Mouse (Mus musculus): ENCODE measurements around the gene Fam173b. TPM values are rescaled to one million over a fixed set of nuclear protein-coding genes. Genes with fewer than 3 reads are reported as not detected.

The Fam173b gene
- polyA plus RNA-seq, 1 experiment from 2014 or later = 16.2 TPM

GRCm38 (mm10) chr15:31613826-31614453, 12.3 kb downstream of the Fam173b start:
- peaks cover 7% of the 10 kb centered on the region for H3K36me3 ChIP-seq (ENCODE audit: control insufficient read depth, insufficient read depth, low read length)
- H3K27ac ChIP-seq (replicated peaks; ENCODE audit: low read depth, low read length) = no peak overlapping the region
- H3K9ac ChIP-seq (ENCODE audit: low read depth, low read length) = no peak overlapping the region
- no peaks in the 10 kb centered on the region for H3K4me1 ChIP-seq (ENCODE audit: control insufficient read depth, insufficient read depth, low read length)
- no peak for DNase-seq (ENCODE audit: low spot score)
- no peaks in the 10 kb centered on the region for H3K27me3 ChIP-seq (replicated peaks; ENCODE audit: control insufficient read depth, insufficient read depth, low read length)
- no peak overlapping the region for H3K4me3 ChIP-seq (ENCODE audit: low read depth, low read length)
- no peaks in the 10 kb centered on the region for H3K9me3 ChIP-seq (ENCODE audit: control insufficient read depth, low read length)
- WGBS = 84% methylated on average over 6 of the region's 6 CpGs
- no peak overlapping the region for H3K4me2 ChIP-seq (ENCODE audit: low read depth, low read length)
- ATAC-seq (ENCODE audit: low read depth) = no peak

DNA sequence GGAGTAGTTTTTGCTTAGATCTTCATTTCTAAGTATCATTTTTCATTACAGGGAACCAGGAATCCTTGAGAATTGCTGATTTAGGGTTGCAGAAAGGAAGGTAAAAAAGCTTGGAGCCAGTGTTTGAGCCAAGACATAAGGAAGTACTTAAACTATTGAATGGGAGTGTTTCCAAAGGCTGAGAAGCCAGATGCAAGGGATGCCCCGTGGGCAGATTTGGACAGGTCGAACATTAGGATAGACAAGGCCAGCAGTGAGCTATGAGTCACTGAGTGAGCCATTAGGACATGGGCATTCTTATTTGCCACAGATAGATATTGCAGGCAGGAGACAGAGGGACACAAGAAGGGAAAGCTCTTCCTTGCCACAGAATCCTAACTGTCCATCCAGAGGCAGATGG, 13.0 kb downstream of the Fam173b start:
- H3K4me1 ChIP-seq (ENCODE audit: control insufficient read depth, insufficient read depth, low read length) = no peaks in the 10 kb centered on the region
- H3K4me2 ChIP-seq (ENCODE audit: low read depth, low read length) = no peak overlapping the region
- H3K9ac ChIP-seq (ENCODE audit: low read depth, low read length) = no peak overlapping the region
- no peak overlapping the region for H3K27ac ChIP-seq (replicated peaks; ENCODE audit: low read depth, low read length)
- no peaks in the 10 kb centered on the region for H3K27me3 ChIP-seq (replicated peaks; ENCODE audit: control insufficient read depth, insufficient read depth, low read length)
- peaks cover 12% of the 10 kb centered on the region for H3K36me3 ChIP-seq (ENCODE audit: control insufficient read depth, insufficient read depth, low read length)
- no peaks in the 10 kb centered on the region for H3K9me3 ChIP-seq (ENCODE audit: control insufficient read depth, low read length)
- peak; percentile 26 for DNase-seq (ENCODE audit: low spot score)
- no peak overlapping the region for H3K4me3 ChIP-seq (ENCODE audit: low read depth, low read length)
- 35% methylated on average over 2 of the region's 2 CpGs for WGBS
- no peak for ATAC-seq (ENCODE audit: low read depth)

- Histone ChIP-seq H3K27me3 (replicated peaks; ENCODE audit: control insufficient read depth, insufficient read depth, low read length) (no peaks in the 10 kb centered on the region), H3K36me3 (ENCODE audit: control insufficient read depth, insufficient read depth, low read length) (peaks cover 17% of the 10 kb centered on the region), H3K9me3 (ENCODE audit: control insufficient read depth, low read length) (no peaks in the 10 kb centered on the region), H3K9ac (ENCODE audit: low read depth, low read length) (no peak overlapping the region), H3K4me3 (ENCODE audit: low read depth, low read length) (no peak overlapping the region), H3K27ac (replicated peaks; ENCODE audit: low read depth, low read length) (no peak overlapping the region), H3K4me2 (ENCODE audit: low read depth, low read length) (no peak overlapping the region), H3K4me1 (ENCODE audit: control insufficient read depth, insufficient read depth, low read length) (no peaks in the 10 kb centered on the region)
- ATAC-seq (ENCODE audit: low read depth) (no peak), DNase-seq (ENCODE audit: low spot score) (no peak)
- 89% methylated on average over 9 of the region's 9 CpGs for WGBS
Measured at GRCm38 (mm10) chr15:31617261-31617660, 15.6 kb downstream of the Fam173b start.

GRCm38 (mm10) chr15:31619521-31619920, 17.9 kb downstream of the Fam173b start:
- Histone ChIP-seq H3K36me3 (ENCODE audit: control insufficient read depth, insufficient read depth, low read length) (peaks cover 23% of the 10 kb centered on the region), H3K27me3 (replicated peaks; ENCODE audit: control insufficient read depth, insufficient read depth, low read length) (no peaks in the 10 kb centered on the region), H3K4me3 (ENCODE audit: low read depth, low read length) (no peak overlapping the region), H3K9ac (ENCODE audit: low read depth, low read length) (no peak overlapping the region), H3K4me1 (ENCODE audit: control insufficient read depth, insufficient read depth, low read length) (no peaks in the 10 kb centered on the region), H3K4me2 (ENCODE audit: low read depth, low read length) (no peak overlapping the region), H3K9me3 (ENCODE audit: control insufficient read depth, low read length) (no peaks in the 10 kb centered on the region), H3K27ac (replicated peaks; ENCODE audit: low read depth, low read length) (no peak overlapping the region)
- WGBS = 87% methylated on average over 8 of the region's 8 CpGs
- DNase-seq (ENCODE audit: low spot score) = peak; percentile 66
- ATAC-seq (ENCODE audit: low read depth) = no peak

DNA sequence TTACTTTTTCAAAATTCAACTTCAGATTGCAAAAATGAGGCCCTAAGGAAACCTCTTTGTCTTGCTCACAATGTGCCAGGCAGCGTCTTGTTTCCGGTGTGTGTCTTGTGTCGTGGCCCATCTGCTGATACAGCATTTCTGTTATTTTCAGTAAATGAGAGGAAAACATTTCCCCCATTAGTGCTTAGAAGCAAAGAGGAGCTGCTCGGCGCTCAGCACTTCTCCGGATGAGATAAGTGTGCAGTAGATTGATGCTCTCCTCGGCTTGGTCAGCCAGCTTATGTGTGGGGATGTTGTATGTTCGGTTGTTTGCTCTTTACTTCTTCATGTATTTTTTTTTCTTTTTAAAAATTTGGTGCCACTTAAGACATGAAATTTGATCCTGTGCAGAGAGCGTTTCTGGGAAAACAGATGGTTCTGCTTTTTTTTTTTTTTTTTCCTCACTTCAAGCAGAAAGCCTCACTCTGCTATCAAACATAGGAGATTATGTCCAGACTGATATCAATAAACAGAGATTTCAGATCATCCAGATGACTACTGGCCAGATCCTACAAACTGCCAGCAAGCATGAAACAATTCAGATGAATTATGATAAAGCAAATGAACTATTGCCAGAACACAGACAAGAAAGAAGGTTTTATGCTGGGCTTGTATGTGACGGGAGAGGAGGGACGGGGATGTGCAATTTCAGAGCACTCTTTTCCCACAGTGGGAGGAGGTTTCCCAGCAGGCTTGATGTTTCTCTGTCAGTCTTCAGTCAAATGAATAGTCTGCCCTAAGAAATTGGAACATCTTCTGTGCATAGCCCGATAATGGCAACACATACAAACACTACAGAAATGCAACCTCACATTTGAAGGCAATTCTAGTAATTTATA, 25.9 kb downstream of the Fam173b start:
- WGBS = 27% methylated on average over 12 of the region's 12 CpGs
- Histone ChIP-seq H3K9me3 (ENCODE audit: control insufficient read depth, low read length) (no peaks in the 10 kb centered on the region), H3K27ac (replicated peaks; ENCODE audit: low read depth, low read length) (peak overlapping the region; percentile 65), H3K4me1 (ENCODE audit: control insufficient read depth, insufficient read depth, low read length) (peaks cover 4% of the 10 kb centered on the region), H3K27me3 (replicated peaks; ENCODE audit: control insufficient read depth, insufficient read depth, low read length) (no peaks in the 10 kb centered on the region), H3K4me2 (ENCODE audit: low read depth, low read length) (peak overlapping the region; percentile 30), H3K9ac (ENCODE audit: low read depth, low read length) (0 out of 2 replicates have a peak overlapping the region, but pooled peaks have one; percentile 27), H3K36me3 (ENCODE audit: control insufficient read depth, insufficient read depth, low read length) (peaks cover 4% of the 10 kb centered on the region; the same call in 1 of the 2 replicates), H3K4me3 (ENCODE audit: low read depth, low read length) (no peak overlapping the region)
- ATAC-seq (ENCODE audit: low read depth) = no peak
- no peak for DNase-seq (ENCODE audit: low spot score)

- H3K36me3 ChIP-seq (ENCODE audit: control insufficient read depth, insufficient read depth, low read length) = peaks cover 4% of the 10 kb centered on the region; the same call in 1 of the 2 replicates
- peaks cover 4% of the 10 kb centered on the region for H3K4me1 ChIP-seq (ENCODE audit: control insufficient read depth, insufficient read depth, low read length)
- DNase-seq (ENCODE audit: low spot score) (no peak), ATAC-seq (ENCODE audit: low read depth) (no peak)
- WGBS = 71% methylated on average over 10 of the region's 10 CpGs
- H3K4me3 ChIP-seq (ENCODE audit: low read depth, low read length) = no peak overlapping the region
- H3K4me2 ChIP-seq (ENCODE audit: low read depth, low read length) = no peak overlapping the region
- no peaks in the 10 kb centered on the region for H3K27me3 ChIP-seq (replicated peaks; ENCODE audit: control insufficient read depth, insufficient read depth, low read length)
- H3K9ac ChIP-seq (ENCODE audit: low read depth, low read length) = no peak overlapping the region
- H3K27ac ChIP-seq (replicated peaks; ENCODE audit: low read depth, low read length) = no peak overlapping the region
- H3K9me3 ChIP-seq (ENCODE audit: control insufficient read depth, low read length) = no peaks in the 10 kb centered on the region
Measured at GRCm38 (mm10) chr15:31628180-31628579, 26.5 kb downstream of the Fam173b start.

GRCm38 (mm10) chr15:31629556-31629955, 27.9 kb downstream of the Fam173b start:
- Histone ChIP-seq H3K4me2 (ENCODE audit: low read depth, low read length) (no peak overlapping the region), H3K4me3 (ENCODE audit: low read depth, low read length) (no peak overlapping the region), H3K9me3 (ENCODE audit: control insufficient read depth, low read length) (0 out of 2 replicates have a peak, but pooled peaks cover 6% of the 10 kb centered on the region), H3K27ac (replicated peaks; ENCODE audit: low read depth, low read length) (no peak overlapping the region), H3K36me3 (ENCODE audit: control insufficient read depth, insufficient read depth, low read length) (no peaks in the 10 kb centered on the region), H3K4me1 (ENCODE audit: control insufficient read depth, insufficient read depth, low read length) (peaks cover 4% of the 10 kb centered on the region), H3K27me3 (replicated peaks; ENCODE audit: control insufficient read depth, insufficient read depth, low read length) (no peaks in the 10 kb centered on the region), H3K9ac (ENCODE audit: low read depth, low read length) (no peak overlapping the region)
- DNase-seq (ENCODE audit: low spot score) (no peak), ATAC-seq (ENCODE audit: low read depth) (no peak)
- 78% methylated on average over 3 of the region's 3 CpGs for WGBS

DNA sequence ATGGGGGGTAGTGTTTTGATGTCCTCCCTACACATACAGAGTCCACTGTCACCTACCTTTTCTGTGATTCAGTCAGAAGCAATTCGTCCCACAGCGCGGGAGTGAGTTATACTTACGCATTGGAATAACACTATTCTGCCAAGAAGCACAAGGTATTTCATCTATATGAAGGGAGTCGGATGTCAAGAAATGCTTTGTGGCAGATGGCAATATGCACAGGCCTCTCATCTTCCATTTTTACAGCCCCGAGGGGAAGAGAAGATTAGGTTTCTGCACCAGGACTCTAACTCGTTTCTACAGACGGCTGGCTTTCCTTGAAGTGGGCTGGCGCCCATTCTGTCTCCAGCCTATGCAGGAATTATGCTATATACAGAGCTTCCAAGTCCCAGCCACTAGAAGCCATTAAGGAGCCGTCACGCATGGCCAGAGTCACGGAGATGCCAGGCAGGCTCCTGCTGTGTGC, 29.8 kb downstream of the Fam173b start:
- 42% methylated on average over 12 of the region's 12 CpGs for WGBS
- Histone ChIP-seq H3K9ac (ENCODE audit: low read depth, low read length) (no peak overlapping the region), H3K9me3 (ENCODE audit: control insufficient read depth, low read length) (0 out of 2 replicates have a peak, but pooled peaks cover 6% of the 10 kb centered on the region), H3K4me3 (ENCODE audit: low read depth, low read length) (no peak overlapping the region), H3K36me3 (ENCODE audit: control insufficient read depth, insufficient read depth, low read length) (no peaks in the 10 kb centered on the region), H3K4me1 (ENCODE audit: control insufficient read depth, insufficient read depth, low read length) (peaks cover 4% of the 10 kb centered on the region), H3K27ac (replicated peaks; ENCODE audit: low read depth, low read length) (no peak overlapping the region), H3K4me2 (ENCODE audit: low read depth, low read length) (0 out of 2 replicates have a peak overlapping the region, but pooled peaks have one; percentile 8), H3K27me3 (replicated peaks; ENCODE audit: control insufficient read depth, insufficient read depth, low read length) (no peaks in the 10 kb centered on the region)
- DNase-seq (ENCODE audit: low spot score) = peak; percentile 64
- peak; percentile 60 for ATAC-seq (ENCODE audit: low read depth)

Data from embryonic facial prominence, embryonic 14.5 days (tissue).